Mouse (Mus musculus) kidney, adult 2 months (tissue): ENCODE results near the gene Cdc14a.

Experiments used
- CTCF ChIP-seq: fragments of 200-500 bp; conservative IDR thresholded peaks from 2 replicates; pipeline ENCODE4 v1.5.1; 2011; ENCODE audit warnings: low read depth, mild to moderate bottlenecking, control low read depth, low read length, moderate library complexity, mixed read lengths; ENCODE audit not compliant: insufficient read depth, insufficient read length
- POLR2A ChIP-seq: fragments of 200-500 bp; IDR thresholded peaks from one replicate; pipeline ENCODE4 v1.6.1; 2011; ENCODE audit warnings: low read depth, low read length, control low read depth

DNA sequence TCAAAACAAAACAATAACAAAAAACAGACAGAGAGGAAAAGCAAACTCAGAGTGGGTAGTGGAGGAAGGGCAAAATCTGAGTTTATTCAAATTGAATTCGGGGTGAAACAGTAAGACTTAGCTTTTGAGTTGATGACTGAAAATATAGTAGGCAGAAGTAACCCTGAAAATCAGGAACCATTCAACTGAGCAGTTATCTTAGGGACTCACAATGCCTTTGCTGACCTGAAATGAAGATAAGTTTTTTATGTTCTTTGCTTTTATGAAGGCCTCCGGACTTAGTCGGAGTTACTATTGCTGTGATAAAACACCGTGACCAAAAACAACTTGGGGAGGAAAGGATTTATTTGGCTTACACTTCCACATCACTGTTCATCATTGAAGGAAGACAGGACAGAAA, 37.2 kb upstream of the Cdc14a start:
- TF ChIP-seq CTCF (no peak), POLR2A (no peak)
